Mouse (Mus musculus): Measurements from ENCODE around the gene Iqcf5. TPM values are rescaled to one million over a fixed set of nuclear protein-coding genes. Genes with fewer than 3 reads are reported as not detected.

Gene Iqcf5
- total RNA-seq, 2 experiments from 2014 or later = not detected

DNA sequence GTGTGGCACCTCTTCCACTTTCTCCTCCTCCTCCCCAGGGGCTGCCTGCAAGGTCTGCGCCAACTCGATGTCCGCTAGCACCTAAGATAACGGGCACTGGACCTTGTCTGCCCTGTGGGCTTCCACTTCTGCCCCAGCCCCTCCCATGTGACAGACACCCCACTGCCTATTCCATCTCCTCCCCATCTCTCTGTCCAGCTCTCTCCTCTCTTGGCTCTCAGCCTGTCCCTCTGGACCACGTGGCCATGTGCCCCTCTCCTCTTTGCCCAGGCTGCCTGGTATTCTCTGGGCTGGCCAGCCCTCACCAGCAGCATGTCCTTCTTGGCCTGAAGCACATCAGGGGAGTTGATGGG lies 40.6 kb upstream of the Iqcf5 start:
- intact Hi-C loops (cut with DNase I) = loop anchor here (5.0 kb wide), 1 partner anchor 106 kb away; the partner anchor contains the start of gene Dusp7
- DNase-seq (ENCODE audit: extremely low spot score in 1 of 2, low spot score in 2 of 2) = peak; percentile 9 to 13
- Histone ChIP-seq H3K27ac (0 out of 2 replicates have a peak overlapping the region, but pooled peaks have one; percentile 2), H3K4me3 (no peak overlapping the region)
- TF ChIP-seq CTCF (IDR thresholded peaks at IDR 0.05) = no peak

DNA sequence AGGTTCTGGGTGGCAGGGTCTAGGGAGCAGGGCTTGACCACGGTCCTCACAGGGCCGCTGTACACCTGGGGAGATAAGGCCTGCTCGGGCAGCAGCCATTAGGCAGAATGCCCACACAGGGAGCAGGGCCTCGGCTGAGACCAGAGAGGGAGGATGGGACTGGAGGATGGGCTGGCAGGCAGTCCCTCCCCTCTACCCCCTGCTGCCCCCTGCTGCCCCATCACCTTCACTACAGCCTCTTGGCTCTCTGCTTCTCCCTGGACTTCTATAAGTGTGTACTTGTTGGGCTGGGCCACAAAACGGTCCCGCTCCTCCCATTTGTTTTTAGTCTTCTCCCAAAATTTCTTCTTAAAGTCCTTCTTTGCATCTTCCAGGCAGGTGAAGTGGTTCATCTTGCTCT lies 39.9 kb upstream of the Iqcf5 start:
- TF ChIP-seq CTCF (IDR thresholded peaks at IDR 0.05) = peak; percentile 67
- intact Hi-C loops (cut with DNase I) = loop anchor here (5.0 kb wide), 1 partner anchor 107 kb away; the partner anchor contains the start of gene Dusp7
- DNase-seq (ENCODE audit: extremely low spot score in 1 of 2, low spot score in 2 of 2) = peak; percentile 49 to 61
- no peak overlapping the region for H3K4me3 ChIP-seq
- H3K27ac ChIP-seq = no peak overlapping the region

DNA sequence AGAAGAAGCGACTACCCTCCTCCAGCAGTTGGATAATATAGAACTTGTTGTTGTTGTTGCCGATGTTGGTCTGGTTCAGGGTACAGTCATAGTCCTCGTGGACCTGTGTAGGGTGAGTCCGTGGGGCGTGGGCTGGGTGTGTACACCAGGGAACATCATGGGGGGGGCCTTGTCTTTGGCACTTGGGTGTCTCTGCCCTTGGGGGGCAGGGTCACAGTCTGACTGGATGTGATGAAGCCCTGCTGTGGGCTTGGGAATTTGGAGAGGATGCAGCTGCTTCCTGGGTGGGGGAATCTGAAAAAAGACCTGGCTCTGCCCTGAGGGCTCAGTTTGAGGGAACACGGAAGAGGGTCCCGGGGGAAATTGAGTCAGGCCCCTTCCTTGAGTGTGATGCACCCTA lies 39.3 kb upstream of the Iqcf5 start:
- Histone ChIP-seq H3K4me3 (no peak overlapping the region), H3K27ac (no peak overlapping the region)
- TF ChIP-seq CTCF (IDR thresholded peaks at IDR 0.05) = no peak
- intact Hi-C loops (cut with DNase I) = no loop called here
- peak; percentile 7 to 8 for DNase-seq (ENCODE audit: extremely low spot score in 1 of 2, low spot score in 2 of 2)

DNA sequence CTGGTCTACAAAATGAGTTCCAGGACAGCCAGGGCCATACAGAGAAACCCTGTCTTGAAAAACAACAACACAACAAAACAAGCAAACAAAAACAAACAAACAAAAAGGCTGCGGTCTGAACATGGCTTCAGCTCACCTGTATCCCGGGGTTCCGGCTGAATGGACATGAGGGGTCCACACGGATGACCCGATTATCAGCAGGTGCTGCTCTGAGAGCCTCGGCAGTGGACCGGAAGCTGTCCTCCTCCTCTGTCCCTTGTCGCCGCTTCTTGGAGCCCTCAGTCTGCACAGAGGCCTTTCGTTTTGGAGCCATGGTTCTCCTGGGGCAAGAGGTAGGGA lies 38.7 kb upstream of the Iqcf5 start, which contains the start of gene Rrp9:
Gene Rrp9, plus strand, starts transcription at position 301 of the 339 bp plus-strand sequence.
- H3K4me3 ChIP-seq = peak within 1 kb of the TSS; percentile 28; the same call in 1 of the 2 replicates
- no peak for TF ChIP-seq CTCF (IDR thresholded peaks at IDR 0.05)
- intact Hi-C loops (cut with DNase I) = loop anchor here (1.0 to 2.0 kb wide), 3 partner anchors 27 to 187 kb away; partner anchors contain the start of gene Rpl29
- H3K27ac ChIP-seq = peak within 1 kb of the TSS; percentile 84
- peak; percentile 10 to 16 for DNase-seq (ENCODE audit: extremely low spot score in 1 of 2, low spot score in 2 of 2)

DNA sequence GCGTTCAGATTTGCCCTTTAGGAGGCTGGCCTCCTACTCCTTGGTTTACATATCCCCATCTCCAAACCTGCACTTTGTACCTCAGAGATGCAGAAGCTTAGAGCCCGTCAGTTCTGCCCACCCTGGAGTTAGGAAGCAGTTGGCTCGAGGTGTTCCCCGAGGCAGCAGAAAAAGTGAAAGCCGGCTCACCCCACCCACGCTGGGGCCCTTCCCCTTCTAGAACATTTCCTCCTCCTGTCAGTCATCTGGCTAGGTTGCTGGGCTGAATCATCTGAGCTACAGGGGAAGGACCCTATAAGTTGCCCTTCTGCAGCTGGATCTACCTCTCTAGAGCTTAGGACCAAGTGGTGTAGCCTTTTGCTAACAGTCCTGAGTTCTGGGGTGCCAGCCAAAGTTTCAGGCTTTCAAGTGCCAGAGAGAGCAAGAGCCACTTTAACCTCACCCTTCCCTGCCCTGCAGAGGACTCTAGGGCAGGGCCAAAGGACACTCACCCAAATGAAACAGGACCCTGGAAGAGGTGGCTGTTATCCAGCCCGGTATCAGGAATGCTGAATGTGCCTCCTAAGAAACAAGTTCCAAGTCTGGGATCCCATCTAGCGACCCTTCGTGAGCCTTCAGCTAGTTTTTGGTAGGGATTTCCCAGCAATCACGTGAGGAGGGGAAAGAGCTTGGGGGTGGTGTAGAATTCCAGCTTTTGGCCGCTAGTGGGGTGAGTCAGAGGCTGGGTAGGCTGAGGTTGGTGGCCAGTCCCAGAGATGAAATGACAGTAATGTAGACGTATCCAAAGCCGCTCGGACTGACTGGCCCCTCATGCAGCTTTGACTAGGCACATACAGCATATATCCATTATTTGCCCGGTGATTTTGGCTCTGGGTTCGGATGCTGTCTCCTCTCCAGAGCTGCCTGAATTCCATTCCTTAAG lies 38.1 kb upstream of the Iqcf5 start:
- peak overlapping the region; percentile 28; the same call in 1 of the 2 replicates for H3K4me3 ChIP-seq
- peak; percentile 29 to 31 for DNase-seq (ENCODE audit: extremely low spot score in 1 of 2, low spot score in 2 of 2)
- H3K27ac ChIP-seq = peak overlapping the region; percentile 84
- TF ChIP-seq CTCF (IDR thresholded peaks at IDR 0.05) = no peak
- intact Hi-C loops (cut with DNase I) = loop anchor here (1.0 to 2.0 kb wide), 3 partner anchors 28 to 187 kb away; partner anchors contain the start of gene Rpl29

DNA sequence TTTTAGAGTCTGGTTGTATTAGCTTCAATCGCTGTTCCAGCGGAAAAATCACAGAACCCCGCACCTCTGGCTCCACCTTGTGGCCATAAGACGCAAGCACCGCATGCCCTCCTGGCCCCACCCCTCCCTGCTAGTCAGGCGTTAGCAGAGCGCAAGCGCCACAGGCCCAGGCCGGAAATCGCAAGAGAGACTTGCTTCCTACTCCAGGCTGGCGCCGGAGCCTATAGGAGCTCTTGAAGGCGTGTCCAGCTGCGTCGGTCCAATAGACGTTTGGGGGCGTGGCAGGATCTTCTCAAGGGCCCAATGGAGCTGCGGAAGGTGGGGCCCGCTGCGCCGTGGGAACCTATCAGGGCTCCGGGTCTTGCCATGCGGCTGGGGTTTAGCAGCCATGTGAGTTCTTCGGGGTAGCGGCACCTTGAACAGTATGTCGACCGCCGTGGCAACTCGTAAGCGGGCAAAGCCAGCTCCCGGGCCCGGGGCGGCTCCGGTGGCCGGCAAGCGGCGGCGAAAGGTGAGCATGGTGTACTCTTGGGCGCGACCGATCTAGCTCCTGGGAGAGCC lies 37.4 kb upstream of the Iqcf5 start, which contains the start of gene Parp3:
Gene Parp3, minus strand, starts transcription at position 26 of the 561 bp plus-strand sequence.
- TF ChIP-seq CTCF (IDR thresholded peaks at IDR 0.05) = peak; percentile 99
- Histone ChIP-seq H3K27ac (peak within 1 kb of the TSS; percentile 84), H3K4me3 (peak within 1 kb of the TSS; percentile 74)
- intact Hi-C loops (cut with DNase I) = loop anchor here (1.0 to 2.0 kb wide), 3 partner anchors 29 to 188 kb away; partner anchors contain the start of gene Rpl29
- peak; percentile 99 for DNase-seq (ENCODE audit: extremely low spot score in 1 of 2, low spot score in 2 of 2)

DNA sequence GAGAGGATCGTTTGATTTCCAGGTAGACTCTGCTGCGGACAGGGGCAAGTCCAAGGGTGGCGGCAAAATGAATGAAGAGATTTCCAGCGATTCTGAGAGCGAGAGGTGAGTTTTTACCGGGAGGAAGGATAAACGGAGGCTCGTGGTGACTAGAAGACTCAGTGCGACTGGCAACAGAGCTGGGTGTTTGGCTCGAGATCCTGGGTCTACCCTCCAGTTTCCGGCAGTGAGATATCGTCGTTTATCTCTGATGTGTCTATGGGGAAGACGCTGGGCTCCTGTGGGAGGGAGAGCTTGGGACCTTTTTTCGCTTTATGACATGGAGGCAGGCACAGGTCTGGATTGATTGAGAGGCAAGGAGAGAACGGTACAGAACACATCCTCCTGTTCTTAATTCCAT lies 36.7 kb upstream of the Iqcf5 start:
- Histone ChIP-seq H3K27ac (peak overlapping the region; percentile 21; the same call in 1 of the 2 replicates), H3K4me3 (peak overlapping the region; percentile 74)
- TF ChIP-seq CTCF (IDR thresholded peaks at IDR 0.05) = no peak
- peak; percentile 6 to 8 for DNase-seq (ENCODE audit: extremely low spot score in 1 of 2, low spot score in 2 of 2)
- intact Hi-C loops (cut with DNase I) = loop anchor here (2.0 kb wide), 2 partner anchors 49 to 189 kb away; partner anchors contain the start of gene Rpl29

DNA sequence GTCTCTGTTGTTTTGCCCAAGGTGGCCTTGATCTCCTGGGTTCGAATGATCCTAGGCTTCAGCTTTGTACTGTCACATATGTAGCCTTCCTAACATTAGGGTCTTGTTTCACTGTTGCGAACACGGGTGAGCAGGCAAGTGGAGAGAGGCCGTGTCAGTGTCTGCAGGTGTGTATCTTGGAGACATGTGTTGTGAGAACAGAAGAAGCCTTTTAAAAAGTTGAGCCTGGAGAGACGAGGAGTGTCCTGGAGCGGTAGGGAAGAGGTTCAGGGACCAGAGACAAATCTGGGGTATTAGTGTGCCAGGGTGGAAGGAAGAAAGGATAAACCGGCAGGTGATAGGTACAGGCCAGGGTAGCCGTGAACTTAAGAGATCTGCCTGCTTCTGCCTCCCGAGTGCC lies 36.3 kb upstream of the Iqcf5 start:
- intact Hi-C loops (cut with DNase I) = no loop called here

DNA sequence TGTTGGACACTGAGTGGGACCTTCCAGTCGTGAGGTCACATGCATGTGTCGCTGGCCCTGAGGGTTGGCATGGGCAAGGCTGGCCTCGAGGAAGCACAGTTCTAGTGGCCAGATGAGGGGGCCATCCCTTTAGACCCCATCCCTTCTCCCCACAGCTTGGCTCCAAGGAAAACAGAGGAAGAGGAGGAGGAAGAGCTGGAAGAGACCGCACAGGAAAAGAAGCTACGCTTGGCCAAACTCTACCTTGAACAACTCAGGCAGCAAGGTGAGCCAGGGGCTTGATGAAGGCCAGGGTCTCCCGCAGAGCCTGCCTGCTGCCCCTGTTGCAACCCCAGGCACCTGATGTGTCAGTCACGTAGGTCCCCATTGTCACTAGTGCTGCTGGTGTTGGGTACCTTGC lies 33.8 kb upstream of the Iqcf5 start:
- intact Hi-C loops (cut with DNase I) = no loop called here
- peak; percentile 5 to 7 for DNase-seq (ENCODE audit: extremely low spot score in 1 of 2, low spot score in 2 of 2)
- TF ChIP-seq CTCF (IDR thresholded peaks at IDR 0.05) = no peak
- H3K4me3 ChIP-seq = no peak overlapping the region
- no peak overlapping the region for H3K27ac ChIP-seq

More for the DNA sequence above, 36.3 kb upstream of the Iqcf5 start:
- no peak for TF ChIP-seq CTCF (IDR thresholded peaks at IDR 0.05)
- peak; percentile 5 for DNase-seq (ENCODE audit: extremely low spot score in 1 of 2, low spot score in 2 of 2)
- no peak overlapping the region for H3K27ac ChIP-seq
- H3K4me3 ChIP-seq = peak overlapping the region; percentile 74

DNA sequence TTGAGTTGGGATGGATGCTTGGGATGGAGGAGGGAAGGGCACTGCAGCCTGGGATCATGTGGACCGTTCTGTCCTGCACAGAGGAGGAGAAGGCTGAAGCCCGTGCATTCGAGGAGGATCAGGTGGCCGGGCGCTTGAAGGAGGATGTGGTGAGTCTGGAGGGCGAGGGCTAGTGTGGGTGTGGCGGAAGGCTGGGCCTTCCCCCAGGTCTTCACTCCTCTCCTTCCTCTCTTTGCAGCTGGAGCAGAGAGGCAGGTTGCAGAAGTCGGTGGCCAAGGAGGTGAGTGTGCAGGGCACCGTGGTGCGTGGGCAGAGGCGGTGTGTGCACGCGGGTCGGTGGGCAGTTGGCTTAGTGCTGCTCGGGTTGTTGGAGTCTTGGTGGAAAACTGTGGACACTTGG lies 33.3 kb upstream of the Iqcf5 start:
- no peak for TF ChIP-seq CTCF (IDR thresholded peaks at IDR 0.05)
- Histone ChIP-seq H3K4me3 (no peak overlapping the region), H3K27ac (no peak overlapping the region)
- intact Hi-C loops (cut with DNase I) = no loop called here
- DNase-seq (ENCODE audit: extremely low spot score in 1 of 2, low spot score in 2 of 2) = peak in 1 of 2 experiments; percentile 6

DNA sequence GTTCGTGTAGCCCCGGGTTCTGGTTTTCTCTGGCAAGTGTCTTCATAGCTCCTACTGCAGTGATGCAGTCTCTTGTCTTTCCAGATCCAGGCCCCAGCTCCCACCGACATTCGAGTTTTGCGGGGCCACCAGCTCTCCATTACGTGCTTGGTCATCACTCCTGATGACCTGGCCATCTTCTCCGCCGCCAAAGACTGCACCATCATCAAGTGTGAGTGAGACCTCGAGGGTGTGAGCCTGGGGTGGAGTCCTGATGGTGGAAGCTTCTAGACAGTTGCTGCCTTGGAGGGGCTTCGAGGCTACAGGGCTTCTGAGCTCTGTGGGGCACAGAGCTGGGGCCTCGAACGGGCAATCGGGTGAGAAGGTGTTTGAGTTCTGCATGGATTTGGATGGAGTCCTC lies 32.7 kb upstream of the Iqcf5 start:
- H3K4me3 ChIP-seq = no peak overlapping the region
- no peak overlapping the region for H3K27ac ChIP-seq
- TF ChIP-seq CTCF (IDR thresholded peaks at IDR 0.05) = no peak
- intact Hi-C loops (cut with DNase I) = no loop called here
- peak in 1 of 2 experiments; percentile 7 for DNase-seq (ENCODE audit: extremely low spot score in 1 of 2, low spot score in 2 of 2)
